Mouse (Mus musculus) R1 (cell line): ENCODE measurements around the gene Casp3.

ENCODE experiments used
- DNase-seq: peaks from one replicate; pipeline ENCODE4 v3.0.0-alpha.2; 2018; ENCODE audit warnings: low read depth, low spot score

Gene Casp3

GRCm38 (mm10) chr8:46680671-46681365 is 63.7 kb downstream of the Casp3 start:
- no peak for DNase-seq

GRCm38 (mm10) chr8:46686664-46687336 is 69.7 kb downstream of the Casp3 start:
- DNase-seq, result peak; percentile 95
